Mouse (Mus musculus) CH12.LX (cell line): ENCODE data around the gene Pick1. TPM values are rescaled to one million over a fixed set of nuclear protein-coding genes. Genes with fewer than 3 reads are reported as not detected.

ENCODE experiments used
- DNase-seq: peaks from one replicate; pipeline ENCODE4 v3.0.0-alpha.2; 2013; ENCODE audit errors: extremely low read depth
- H3K27ac ChIP-seq: 2 replicates; pipeline ENCODE4 v1.5.1; 2012; ENCODE audit warnings: low read depth, mild to moderate bottlenecking, control low read depth, moderate library complexity; ENCODE audit not compliant: insufficient read depth
- H3K27me3 ChIP-seq: replicated peaks from 2 replicates; pipeline ENCODE3; 2012; ENCODE audit warnings: inconsistent platforms
- H3K36me3 ChIP-seq, 2 experiments: replicated peaks in 1 of 2; 2 replicates each; pipeline versions ENCODE3 to v1.6.1; 2012; ENCODE audit warnings: inconsistent platforms in 1 of 2, low read length in 1 of 2, mild to moderate bottlenecking in 1 of 2, mixed read lengths in 1 of 2, moderate library complexity in 1 of 2; ENCODE audit not compliant: control insufficient read depth in 1 of 2, insufficient read depth in 1 of 2
- H3K4me1 ChIP-seq, 2 experiments: 2 replicates each; pipeline ENCODE4 v1.6.1; 2012; ENCODE audit warnings: inconsistent platforms in 1 of 2, moderate library complexity in 1 of 2; ENCODE audit not compliant: insufficient read depth in 2 of 2, control insufficient read depth in 1 of 2
- H3K4me2 ChIP-seq: 2 replicates; pipeline ENCODE4 v1.6.1; 2012; ENCODE audit warnings: low read depth, mild to moderate bottlenecking, control low read depth; ENCODE audit not compliant: poor library complexity, insufficient read depth, severe bottlenecking
- H3K4me3 ChIP-seq, 3 experiments: fragments of 150-350 bp in 1 of 3; sonication (generic) in 1 of 3; replicated peaks in 1 of 3; 2 replicates each; pipeline versions ENCODE3 to v1.5.1; 2011 to 2012; ENCODE audit warnings: low read depth in 2 of 3, low read length in 2 of 3, mild to moderate bottlenecking in 2 of 3, moderate library complexity in 2 of 3, control low read depth in 1 of 3, improper control_type of control experiment in 1 of 3, inconsistent platforms in 1 of 3, mixed read lengths in 1 of 3; ENCODE audit not compliant: poor library complexity in 1 of 3
- H3K79me2 ChIP-seq: replicated peaks from 2 replicates; pipeline ENCODE4 v1.6.1; 2012; ENCODE audit warnings: mild to moderate bottlenecking, moderate library complexity; ENCODE audit not compliant: control insufficient read depth, poor library complexity, insufficient read depth, severe bottlenecking; ENCODE audit errors: extremely low read depth
- H3K9ac ChIP-seq: 2 replicates; pipeline ENCODE4 v1.6.1; 2012; ENCODE audit warnings: low read depth, mild to moderate bottlenecking, control low read depth, moderate library complexity; ENCODE audit not compliant: insufficient read depth
- H3K9me3 ChIP-seq: replicated peaks from 2 replicates; pipeline ENCODE3; 2012; ENCODE audit warnings: low read length, inconsistent platforms, mixed read lengths
- CHD2 ChIP-seq: IDR thresholded peaks from 2 replicates; pipeline ENCODE4 v1.6.1; 2011; ENCODE audit warnings: low read length, improper control_type of control experiment
- CTCF ChIP-seq, 2 experiments: IDR thresholded peaks in 1 of 2; conservative IDR thresholded peaks in 1 of 2; 2 replicates each; pipeline ENCODE4 v1.5.1; 2011 to 2012; ENCODE audit warnings: low read depth in 2 of 2, low read length in 2 of 2, improper control_type of control experiment in 1 of 2, inconsistent platforms in 1 of 2, mild to moderate bottlenecking in 1 of 2, moderate library complexity in 1 of 2
- ELF1 ChIP-seq: IDR thresholded peaks from 2 replicates; pipeline ENCODE4 v1.6.1; 2014; ENCODE audit warnings: low read depth, mild to moderate bottlenecking, inconsistent platforms, low read length, improper control_type of control experiment
- EP300 ChIP-seq: IDR thresholded peaks from 2 replicates; pipeline ENCODE4 v1.6.1; 2011; ENCODE audit warnings: low read length, improper control_type of control experiment
- HCFC1 ChIP-seq: IDR thresholded peaks from 2 replicates; pipeline ENCODE4 v1.6.1; 2012; ENCODE audit warnings: low read depth, mild to moderate bottlenecking, inconsistent platforms, low read length, improper control_type of control experiment
- IRF4 ChIP-seq: IDR thresholded peaks from 2 replicates; pipeline ENCODE4 v1.6.1; 2014; ENCODE audit warnings: low read depth, mild to moderate bottlenecking, inconsistent platforms, low read length, improper control_type of control experiment
- JUN ChIP-seq: IDR thresholded peaks from 2 replicates; pipeline ENCODE4 v1.6.1; 2011; ENCODE audit warnings: low read depth, mild to moderate bottlenecking, low read length, improper control_type of control experiment, moderate library complexity; ENCODE audit not compliant: insufficient read depth
- KAT2A ChIP-seq: IDR thresholded peaks from 2 replicates; pipeline ENCODE4 v1.6.1; 2012; ENCODE audit warnings: low read length, improper control_type of control experiment, inconsistent platforms; ENCODE audit not compliant: insufficient replicate concordance
- MXI1 ChIP-seq: IDR thresholded peaks from 2 replicates; pipeline ENCODE4 v1.6.1; 2011; ENCODE audit warnings: mild to moderate bottlenecking, low read depth, low read length, improper control_type of control experiment
- MYC ChIP-seq: IDR thresholded peaks from 2 replicates; pipeline ENCODE4 v1.6.1; 2011; ENCODE audit warnings: low read depth, mild to moderate bottlenecking, improper control_type of control experiment, low read length
- NELFE ChIP-seq: IDR thresholded peaks from 2 replicates; pipeline ENCODE4 v1.6.1; 2011; ENCODE audit warnings: low read depth, low read length, improper control_type of control experiment
- POLR2A ChIP-seq: IDR thresholded peaks from 2 replicates; pipeline ENCODE4 v1.6.1; 2011; ENCODE audit warnings: low read depth, mild to moderate bottlenecking, improper control_type of control experiment, low read length
- POLR2AphosphoS2 ChIP-seq: IDR thresholded peaks from 2 replicates; pipeline ENCODE4 v1.6.1; 2011; ENCODE audit warnings: low read depth, low read length, improper control_type of control experiment
- RAD21 ChIP-seq: IDR thresholded peaks from 2 replicates; pipeline ENCODE4 v1.6.1; 2011; ENCODE audit warnings: low read depth, mild to moderate bottlenecking, low read length, improper control_type of control experiment, moderate library complexity
- SMC3 ChIP-seq: IDR thresholded peaks from 2 replicates; pipeline ENCODE4 v1.6.1; 2011; ENCODE audit warnings: low read depth, low read length, improper control_type of control experiment
- TBP ChIP-seq: conservative IDR thresholded peaks from 2 replicates; pipeline ENCODE4 v1.6.1; 2011; ENCODE audit warnings: low read depth, low read length, improper control_type of control experiment
- TCF12 ChIP-seq: IDR thresholded peaks from 2 replicates; pipeline ENCODE4 v1.6.1; 2014; ENCODE audit warnings: low read depth, mild to moderate bottlenecking, inconsistent platforms, low read length, improper control_type of control experiment
- USF1 ChIP-seq: IDR thresholded peaks from 2 replicates; pipeline ENCODE4 v1.6.1; 2014; ENCODE audit warnings: low read depth, mild to moderate bottlenecking, inconsistent platforms, low read length, improper control_type of control experiment
- USF2 ChIP-seq: conservative IDR thresholded peaks from 2 replicates; pipeline ENCODE4 v1.6.1; 2011; ENCODE audit warnings: low read depth, low read length, improper control_type of control experiment
- ZC3H11A ChIP-seq: IDR thresholded peaks from 2 replicates; pipeline ENCODE4 v1.6.1; 2012; ENCODE audit warnings: low read depth, mild to moderate bottlenecking, inconsistent platforms, low read length, improper control_type of control experiment
- ZMIZ1 ChIP-seq: IDR thresholded peaks from 2 replicates; pipeline ENCODE4 v1.6.1; 2012; ENCODE audit warnings: low read depth, mild to moderate bottlenecking, inconsistent platforms, low read length, improper control_type of control experiment
- ZNF384 ChIP-seq: IDR thresholded peaks from 2 replicates; pipeline ENCODE4 v1.6.1; 2012; ENCODE audit warnings: low read depth, low read length, improper control_type of control experiment, inconsistent platforms
- dilution Hi-C: fragments of 300-500 bp; cut with MboI; formaldehyde crosslinking; loops from 2 replicates; pipeline ENCODE4 v1.14.3; 2020; ENCODE audit warnings: low sequenced_read_pairs; ENCODE audit not compliant: extremely low pct_unique_long_range_greater_than_20kb, extremely low pct_ligation_motif_present
- in situ Hi-C: fragments of 300-500 bp; cut with MboI; formaldehyde crosslinking; loops from 3 replicates; pipeline ENCODE4 v1.14.3; 2019; ENCODE audit warnings: low sequenced_read_pairs, low pct_ligation_motif_present, low pct_unique_long_range_greater_than_20kb, mixed read lengths
- polyA plus RNA-seq: library from polyadenylated mRNA; unstranded; fragments of >175 nt; gene quantifications from 2 replicates; pipeline ENCODE4 v1.2.1, GENCODE M21; 2012; ENCODE audit warnings: low read depth; ENCODE audit not compliant: insufficient read length
- total RNA-seq, 2 experiments: library from RNA; depleted of rRNA; stranded (reverse); fragments of 300-350 nt in 1 of 2; fragments of >200 nt in 1 of 2; gene quantifications; 2 replicates each; pipeline ENCODE4 v1.2.3; 2012 to 2014

Pick1 gene
- total and polyA plus RNA-seq, 3 experiments = 13.9 to 23.4 (median 14.9) TPM

DNA sequence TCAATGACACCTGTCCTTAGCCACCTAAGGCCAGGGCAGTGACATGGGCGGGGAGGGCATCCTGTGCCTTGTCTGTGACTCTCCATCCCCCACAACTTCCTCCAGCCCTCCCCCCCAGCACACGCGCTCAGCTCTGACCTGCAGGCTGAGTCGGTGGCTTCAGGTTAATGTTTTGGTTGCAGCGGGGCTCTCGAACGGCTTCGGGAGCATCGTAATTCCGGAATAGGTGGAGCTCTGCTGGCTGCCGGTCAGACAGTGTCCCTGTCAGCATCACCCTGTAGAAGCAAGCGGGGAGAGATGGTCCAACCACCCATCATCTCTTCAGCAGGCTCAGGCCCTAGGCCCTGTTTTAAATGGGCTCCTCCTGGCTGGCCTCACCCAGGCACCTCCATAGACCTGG, 60.5 kb downstream of the Pick1 start:
- H3K27ac ChIP-seq = no peak overlapping the region
- H3K79me2 ChIP-seq = no peaks in the 10 kb centered on the region
- H3K9ac ChIP-seq = no peak overlapping the region
- TF ChIP-seq ZMIZ1 (no peak), TBP (no peak), USF2 (no peak), ZNF384 (no peak), TCF12 (no peak), RAD21 (no peak), JUN (no peak), KAT2A (no peak), ELF1 (no peak), EP300 (no peak), POLR2A (no peak), MYC (no peak), USF1 (no peak), ZC3H11A (no peak), POLR2AphosphoS2 (no peak), HCFC1 (no peak), IRF4 (no peak), CHD2 (no peak), NELFE (no peak)
- H3K36me3 ChIP-seq = peaks cover 57 to 93% of the 10 kb centered on the region in 2 experiments
- no peaks in the 10 kb centered on the region for H3K27me3 ChIP-seq
- no peaks in the 10 kb centered on the region for H3K4me1 ChIP-seq
- H3K4me2 ChIP-seq = no peak overlapping the region
- H3K4me3 ChIP-seq = no peak overlapping the region
- H3K9me3 ChIP-seq = no peaks in the 10 kb centered on the region
- dilution Hi-C loops = no loop called here
- in situ Hi-C loops = loop anchor here (5.0 kb wide), 2 partner anchors 33 to 178 kb away; no protein-coding TSS in a partner anchor
- DNase-seq = no peak

GRCm38 (mm10) chr15:79290340-79290739, 61.4 kb downstream of the Pick1 start:
- Histone ChIP-seq H3K79me2 (no peaks in the 10 kb centered on the region), H3K4me3 (no peak overlapping the region), H3K4me1 (no peaks in the 10 kb centered on the region), H3K27ac (no peak overlapping the region), H3K27me3 (no peaks in the 10 kb centered on the region), H3K36me3 (peaks cover 57 to 91% of the 10 kb centered on the region in 2 experiments), H3K9me3 (no peaks in the 10 kb centered on the region), H3K9ac (no peak overlapping the region), H3K4me2 (no peak overlapping the region)
- dilution Hi-C loops (no loop called here), in situ Hi-C loops (no loop called here)
- TF ChIP-seq USF2 = no peak
- no peak for TF ChIP-seq KAT2A
- peak; percentile 27 for TF ChIP-seq SMC3
- TF ChIP-seq MXI1 = no peak
- peak in 1 of 2 experiments; percentile 34; a peak in 2 of 4 replicates for TF ChIP-seq CTCF (conservative IDR thresholded peaks at IDR 0.05 in 1 of 2, IDR thresholded peaks at IDR 0.05 in 1 of 2; ENCODE audit: low read depth in 2 of 2, low read length in 2 of 2)
- DNase-seq = no peak
